Mouse (Mus musculus) kidney, postnatal 4 days (tissue): ENCODE measurements at regions not wholly inside any gene's neighbourhood (a gene's known extent, or its start where the extent isn't known, plus 50 kb on each side); places are given as distances from the start of the nearest gene placed in this dataset.

Source experiments
- DNase-seq, 2 experiments: peaks; one replicate each; pipeline ENCODE4 v3.0.0; 2021; ENCODE audit warnings: mixed read lengths in 2 of 2

DNA sequence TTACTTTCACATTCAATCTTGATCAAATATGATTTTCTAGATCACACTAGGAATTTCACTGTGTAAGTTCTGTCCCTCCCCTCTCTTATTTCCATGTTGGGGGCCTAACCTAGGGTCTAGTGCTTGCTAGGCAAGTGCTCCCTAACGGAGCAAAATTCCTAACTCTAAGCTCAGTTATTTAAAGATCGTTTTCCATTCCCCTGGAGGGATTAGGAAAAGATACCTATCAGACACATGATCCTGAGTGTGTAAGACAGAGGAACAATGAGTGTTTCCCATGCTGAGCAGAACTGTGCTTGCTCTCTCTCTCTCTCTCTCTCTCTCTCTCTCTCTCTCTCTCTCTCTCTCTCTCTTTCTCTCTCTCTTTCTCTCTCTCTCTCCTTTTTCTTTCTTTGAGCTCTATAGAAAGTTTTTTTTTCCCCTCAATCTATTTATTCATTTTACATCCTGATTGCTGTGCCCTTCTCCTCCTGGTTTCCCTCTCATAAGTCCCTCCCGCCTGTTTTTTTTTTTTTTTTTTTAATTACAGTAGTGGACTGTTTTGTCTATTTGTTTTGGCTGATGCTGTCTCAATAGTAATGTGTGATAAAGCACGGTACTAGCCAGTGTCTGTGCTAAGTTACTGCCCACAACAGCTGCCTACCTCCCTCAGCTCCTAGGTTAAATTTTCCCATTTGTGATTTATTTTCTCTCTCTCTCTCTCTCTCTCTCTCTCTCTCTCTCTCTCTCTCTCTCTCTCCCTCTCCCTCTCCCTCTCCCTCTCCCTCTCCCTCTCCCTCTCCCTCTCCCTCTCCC lies 69.5 kb upstream of the Pbx1 start:
- no peak for DNase-seq

- no peak for DNase-seq
These were observed 65.7 kb upstream of the Pbx1 start for GRCm38 (mm10) chr1:168497801-168498200.

DNA sequence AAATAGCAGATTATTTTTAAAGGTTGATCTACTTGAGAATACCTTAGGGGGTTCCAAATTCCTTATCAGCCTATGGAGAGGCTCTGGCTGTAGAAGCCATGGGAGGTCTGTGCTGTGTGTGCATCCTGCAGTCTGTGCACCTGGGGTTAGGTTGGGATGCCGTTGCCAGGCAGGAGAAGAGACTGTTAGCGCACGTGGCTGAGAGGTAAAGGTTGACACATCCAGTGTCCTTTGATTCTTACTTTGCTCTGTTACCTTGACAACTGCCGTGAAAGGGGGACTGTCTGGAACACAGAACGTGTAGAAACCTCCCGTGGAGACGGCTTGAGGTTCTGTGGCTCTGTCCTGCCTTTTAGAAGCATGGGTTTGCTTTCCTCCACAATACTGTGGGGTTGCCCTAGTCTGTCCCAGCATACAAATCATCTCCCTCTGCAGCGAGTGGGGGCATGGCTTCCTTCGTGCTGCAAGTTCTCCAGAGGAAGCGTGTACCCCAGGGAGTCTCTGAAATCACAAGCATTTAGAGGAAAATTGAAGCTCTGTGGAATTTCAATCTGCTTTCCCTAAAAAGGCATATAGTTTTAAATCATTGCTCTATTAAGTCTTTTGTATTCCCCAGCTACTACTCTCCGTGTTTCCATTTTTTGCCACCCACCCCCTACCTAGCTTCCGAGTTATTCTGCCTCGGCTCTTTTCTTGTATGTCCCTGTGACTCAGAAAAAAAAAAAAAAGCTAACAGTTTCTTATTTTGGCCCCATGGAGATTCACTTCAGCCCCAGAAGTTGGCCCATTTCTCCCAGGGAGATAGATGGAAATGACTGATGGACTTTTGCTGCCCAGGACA lies 63.8 kb upstream of the Pbx1 start:
- peak in 1 of 2 experiments; percentile 16 for DNase-seq

DNA sequence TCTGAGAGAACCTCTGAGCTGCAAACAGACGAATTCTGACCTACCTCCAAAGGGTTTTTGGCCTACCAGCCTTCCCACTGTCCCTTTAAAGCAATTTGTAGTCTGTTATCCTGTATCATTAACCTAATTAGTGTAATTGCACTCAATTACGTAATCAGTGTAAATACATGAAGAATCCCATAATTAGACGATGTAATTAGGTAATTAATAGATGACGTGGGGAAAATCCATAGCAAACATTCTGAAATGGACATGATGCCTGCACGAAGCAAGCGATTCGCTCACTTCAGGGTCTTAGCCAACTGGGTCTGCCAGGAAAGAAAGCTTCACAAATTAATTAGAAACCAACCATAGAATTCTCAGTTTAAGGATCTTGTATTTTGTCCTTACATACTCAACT lies 55.4 kb upstream of the Pbx1 start:
- no peak for DNase-seq

GRCm38 (mm10) chr1:168483651-168484050 lies 51.6 kb upstream of the Pbx1 start:
- no peak for DNase-seq
